Mouse (Mus musculus): Measurements from ENCODE around the gene Mmel1. TPM values are rescaled to one million over a fixed set of nuclear protein-coding genes. Genes with fewer than 3 reads are reported as not detected.

Mmel1 gene
- total RNA-seq, 2 experiments from 2014 or later: 0.26 to 4.1 TPM

DNA sequence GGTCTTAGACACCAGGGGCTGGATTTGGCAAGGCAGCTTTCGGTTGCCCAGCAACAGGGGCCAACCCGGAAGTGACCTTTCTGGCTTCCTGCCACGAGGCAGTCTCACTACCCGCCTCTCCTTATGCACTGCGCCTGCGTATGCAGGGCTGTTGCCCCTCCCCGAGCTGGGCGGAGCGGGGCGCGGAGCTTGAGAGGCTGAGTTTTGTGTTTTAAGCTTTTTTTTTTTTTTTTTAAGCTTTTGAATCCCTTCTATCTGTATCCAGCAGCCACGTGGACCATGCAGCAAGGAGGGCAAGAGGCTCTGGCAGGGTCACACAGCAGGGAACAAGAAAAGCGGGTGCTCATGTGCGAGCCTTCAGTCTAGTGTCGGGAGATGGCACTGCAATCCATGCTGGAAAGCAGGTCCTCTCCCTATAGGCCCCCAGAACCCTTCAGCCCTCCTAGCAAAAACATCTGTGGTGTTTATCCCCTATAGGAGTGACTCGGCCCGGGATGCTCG lies 5.1 kb upstream of the Mmel1 start:
- peak; percentile 93 to 96 for DNase-seq

DNA sequence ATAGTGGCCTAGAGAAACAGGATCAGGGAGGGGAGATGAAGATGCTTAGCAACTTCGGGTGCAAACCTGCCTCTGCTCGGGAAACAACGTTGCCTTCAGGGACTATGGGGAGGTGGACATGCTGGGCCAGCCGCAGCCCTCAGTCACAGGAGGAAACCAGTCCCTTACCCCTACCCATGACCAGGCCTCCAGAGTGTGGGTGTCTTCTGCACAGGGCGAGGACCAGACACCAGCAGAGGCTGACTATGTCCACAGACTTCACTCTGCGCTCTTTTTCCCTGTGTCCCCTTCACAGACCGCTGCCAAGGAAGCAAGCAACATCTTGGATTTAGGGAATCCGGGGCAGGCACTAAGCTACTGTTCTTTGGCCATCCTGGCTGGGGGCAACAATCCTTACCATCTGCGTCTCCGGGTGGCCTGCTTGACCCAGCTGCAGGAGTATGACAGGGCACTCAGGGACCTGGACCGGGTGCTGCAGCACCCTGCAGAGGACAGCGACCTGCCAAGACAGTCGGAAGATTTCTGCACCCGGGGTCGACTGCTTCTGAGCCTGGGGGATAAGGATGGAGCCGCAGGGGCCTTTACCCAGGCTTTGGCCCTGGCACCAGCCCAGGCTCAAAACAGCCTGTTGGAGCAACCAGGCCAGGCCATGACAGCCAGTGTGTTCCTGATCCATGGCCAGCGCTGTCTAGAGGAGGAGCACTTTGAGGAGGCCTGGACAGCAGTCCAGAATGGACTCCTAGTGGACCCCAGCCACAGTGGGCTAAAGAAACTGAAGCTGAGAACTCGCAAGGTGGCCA lies 4.2 kb upstream of the Mmel1 start:
- no peak for DNase-seq

DNA sequence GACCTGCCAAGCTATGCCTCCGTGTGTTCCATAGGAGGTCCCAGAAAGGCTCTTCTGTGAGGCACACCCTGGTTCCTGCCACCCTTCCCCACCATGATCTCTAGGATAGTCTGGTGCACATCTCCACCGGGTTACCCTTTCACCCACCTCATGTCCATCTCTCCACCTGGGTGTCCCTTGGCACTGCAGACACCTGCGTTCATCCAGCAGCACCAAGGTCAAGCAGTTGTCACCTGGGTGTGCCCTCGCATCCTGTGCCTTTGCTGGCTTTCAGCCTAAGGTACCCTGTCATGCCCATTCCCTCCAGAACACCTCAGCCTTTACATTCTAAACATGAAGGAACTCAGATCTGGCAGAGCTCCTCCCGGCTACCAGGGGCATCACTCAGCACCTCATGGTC lies 3.0 kb upstream of the Mmel1 start:
- no peak for DNase-seq

DNA sequence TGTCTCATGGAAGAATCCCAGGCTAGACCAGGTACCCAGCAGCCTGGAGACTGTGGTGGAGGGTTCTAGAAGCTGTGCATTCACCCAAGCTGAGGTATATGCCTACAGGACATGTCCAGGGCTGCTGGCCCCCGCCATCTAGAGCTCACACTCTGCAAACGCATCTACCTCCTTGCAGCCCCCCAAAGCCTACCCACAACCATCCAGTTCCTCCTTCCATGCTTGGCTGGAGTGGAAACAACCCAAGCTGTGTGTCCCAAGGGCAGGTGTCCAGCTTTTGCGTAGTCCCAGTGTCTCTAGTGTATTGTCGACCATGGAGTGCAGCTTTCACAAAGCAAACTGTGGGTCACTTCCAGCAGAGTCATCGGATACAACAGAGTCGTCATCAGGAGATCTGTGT lies 2.1 kb upstream of the Mmel1 start:
- no peak for DNase-seq

DNA sequence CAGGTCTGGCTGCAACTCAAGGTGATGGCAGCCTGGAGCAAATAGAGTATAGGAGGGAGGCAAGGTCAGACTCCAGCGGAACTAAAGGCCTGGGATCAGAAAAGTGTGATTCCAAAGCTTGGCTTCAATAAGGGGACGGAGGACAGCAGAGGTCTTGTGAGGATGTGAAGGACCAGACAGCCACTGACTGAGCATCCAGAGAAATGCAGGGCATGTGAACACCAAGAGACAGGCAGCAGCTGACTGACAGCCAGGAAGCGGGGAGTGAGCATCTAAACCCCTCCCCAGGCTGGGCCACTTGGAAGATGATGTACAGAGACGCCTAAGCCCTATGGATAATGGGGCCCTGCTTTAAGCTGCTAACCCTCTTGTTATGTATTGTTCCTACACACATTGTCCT lies 1.3 kb downstream of the Mmel1 start:
- DNase-seq: no peak

DNA sequence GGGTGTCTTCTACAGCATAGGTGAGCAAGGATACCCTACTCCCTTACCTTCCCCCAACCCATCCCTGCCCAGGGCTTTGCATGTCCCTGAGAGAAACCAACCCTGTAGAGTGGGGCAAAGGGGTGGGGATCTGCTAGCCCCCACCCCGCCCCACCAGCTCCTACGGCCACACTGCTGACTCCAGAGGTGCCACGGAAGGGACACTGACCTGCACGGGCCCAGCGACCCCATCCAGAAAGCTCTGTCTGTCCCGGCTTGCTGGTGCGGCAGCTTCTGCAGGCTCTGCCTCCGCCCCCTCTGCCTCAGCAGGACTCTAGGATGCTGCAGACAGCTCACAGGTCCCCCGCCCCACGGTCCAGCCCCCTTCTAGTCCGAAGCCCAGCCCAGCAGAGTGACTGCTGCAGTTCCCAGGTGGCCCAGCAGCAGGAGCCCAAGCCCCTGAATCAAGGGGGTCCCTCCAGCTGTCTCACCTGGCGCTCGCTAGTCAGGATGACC lies 2.4 kb downstream of the Mmel1 start:
- DNase-seq: no peak

DNA sequence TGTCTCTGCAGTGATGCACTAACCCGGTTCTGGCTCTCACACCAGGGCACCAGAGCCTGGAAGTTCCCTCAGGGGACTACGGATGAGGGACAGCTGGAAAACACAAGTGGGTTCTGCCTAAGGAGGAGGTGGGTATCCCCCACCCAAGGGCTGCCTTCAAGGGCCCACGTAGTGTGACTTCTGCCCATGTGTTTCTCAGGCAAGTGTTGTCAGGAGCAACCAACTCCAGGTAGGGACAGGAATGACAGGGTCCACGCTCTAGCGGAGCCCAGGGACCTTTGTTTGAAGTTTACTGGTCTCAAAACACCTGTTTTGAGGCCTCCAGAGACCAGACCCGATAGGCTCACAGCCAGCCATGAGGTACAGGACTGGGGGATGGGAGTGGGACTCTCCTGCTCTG lies 3.8 kb downstream of the Mmel1 start:
- DNase-seq: no peak

DNA sequence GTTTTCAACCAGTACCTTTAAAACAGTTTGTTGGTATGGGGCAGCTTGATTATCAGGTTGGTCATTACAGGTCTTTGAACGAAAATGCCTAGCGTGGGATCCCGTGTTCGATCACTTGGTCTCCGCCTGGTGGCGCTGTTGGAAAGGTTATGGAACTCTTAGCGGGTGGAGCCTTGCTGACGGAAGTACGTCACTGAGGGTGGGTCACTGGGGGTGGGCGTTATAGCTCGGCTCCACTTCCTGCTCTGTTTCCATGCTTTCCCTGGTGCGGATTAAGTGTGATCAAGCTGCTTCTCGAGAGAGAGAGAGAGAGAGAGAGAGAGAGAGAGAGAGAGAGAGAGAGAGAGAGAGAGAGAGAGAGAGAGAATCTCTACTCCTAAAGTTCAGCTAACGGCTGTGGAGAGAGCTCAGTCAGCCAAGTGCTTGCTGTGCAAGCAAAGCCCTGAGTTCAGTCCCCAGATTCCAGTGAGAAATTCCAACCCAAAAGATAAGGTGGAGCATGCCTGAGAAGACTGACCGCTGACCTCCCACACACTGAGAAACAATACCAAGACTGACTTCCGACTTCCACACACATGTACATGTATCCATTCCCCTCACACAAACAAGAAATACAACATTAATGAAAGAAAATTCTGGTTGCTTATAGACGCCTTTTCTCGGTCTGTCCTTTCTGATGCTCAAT lies 8.6 kb downstream of the Mmel1 start:
- peak; percentile 94 for DNase-seq

DNA sequence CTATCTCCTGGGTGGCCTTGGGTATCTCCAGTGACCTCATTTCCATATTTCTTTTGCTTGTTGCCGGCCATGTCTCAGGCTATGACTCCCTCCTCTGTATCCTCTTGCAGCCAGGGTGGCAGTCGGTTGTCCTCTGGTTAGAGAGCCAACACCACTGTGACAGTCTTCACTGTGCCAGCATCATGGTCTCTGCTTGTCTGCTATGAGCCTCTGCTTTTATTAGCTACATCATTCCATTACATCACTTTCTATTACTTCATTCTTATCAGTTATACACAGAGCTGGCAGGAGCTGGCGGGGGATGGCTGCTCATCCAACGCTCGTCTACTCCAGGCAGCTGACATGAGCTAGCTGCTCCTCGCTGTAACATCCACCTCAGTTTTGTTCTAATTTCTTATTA lies 11.3 kb downstream of the Mmel1 start:
- peak; percentile 21 to 44 for DNase-seq

DNA sequence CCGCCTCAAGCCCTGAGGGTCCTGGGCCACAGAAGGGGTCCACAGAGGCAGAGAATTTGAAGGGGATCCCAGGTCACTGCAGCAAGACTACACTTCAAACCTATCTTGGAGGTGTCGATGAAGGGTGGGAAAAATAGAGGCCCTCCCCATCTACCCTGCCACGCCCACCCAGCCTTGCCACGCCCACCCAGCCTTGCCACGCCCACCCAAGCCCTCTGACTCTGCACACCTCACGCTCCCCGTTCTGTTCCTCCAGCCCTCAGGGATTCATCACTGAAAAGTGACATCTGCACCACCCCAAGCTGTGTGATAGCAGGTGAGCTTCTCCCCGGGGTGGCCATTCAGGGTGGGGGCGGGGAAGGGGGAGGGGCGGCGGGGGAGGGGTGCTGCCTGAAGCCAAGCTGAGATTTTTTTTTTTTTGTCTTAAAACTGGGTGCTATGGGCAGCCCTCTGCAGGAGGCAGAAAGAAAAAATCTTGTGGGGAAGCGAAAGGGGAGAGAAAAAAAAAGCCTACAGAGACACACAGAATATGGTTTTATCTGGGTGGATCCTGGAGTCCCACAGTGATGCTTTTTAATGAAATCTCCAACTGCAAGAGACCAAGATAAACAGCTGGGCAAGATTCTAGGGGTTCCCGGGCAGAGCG lies 12.8 kb downstream of the Mmel1 start:
- DNase-seq: no peak

DNA sequence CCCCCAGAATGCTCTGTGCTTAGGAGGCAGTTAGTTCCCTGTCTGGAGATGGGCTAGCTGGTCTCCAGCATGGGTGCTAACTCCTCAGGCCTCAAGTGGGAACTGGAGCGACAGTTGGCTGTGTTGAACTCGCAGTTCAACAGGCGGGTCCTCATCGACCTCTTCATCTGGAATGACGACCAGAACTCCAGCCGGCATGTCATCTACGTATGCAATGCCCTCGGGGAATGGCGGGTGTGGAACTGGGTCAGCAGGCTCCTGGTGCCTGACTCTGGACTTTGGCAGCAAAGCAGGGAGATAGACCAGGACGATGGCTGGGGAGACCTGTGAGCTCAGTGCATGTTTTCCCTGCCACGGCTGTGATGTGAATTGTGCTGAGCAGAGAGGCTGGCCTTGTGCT lies 16.0 kb downstream of the Mmel1 start:
- no peak for DNase-seq

DNA sequence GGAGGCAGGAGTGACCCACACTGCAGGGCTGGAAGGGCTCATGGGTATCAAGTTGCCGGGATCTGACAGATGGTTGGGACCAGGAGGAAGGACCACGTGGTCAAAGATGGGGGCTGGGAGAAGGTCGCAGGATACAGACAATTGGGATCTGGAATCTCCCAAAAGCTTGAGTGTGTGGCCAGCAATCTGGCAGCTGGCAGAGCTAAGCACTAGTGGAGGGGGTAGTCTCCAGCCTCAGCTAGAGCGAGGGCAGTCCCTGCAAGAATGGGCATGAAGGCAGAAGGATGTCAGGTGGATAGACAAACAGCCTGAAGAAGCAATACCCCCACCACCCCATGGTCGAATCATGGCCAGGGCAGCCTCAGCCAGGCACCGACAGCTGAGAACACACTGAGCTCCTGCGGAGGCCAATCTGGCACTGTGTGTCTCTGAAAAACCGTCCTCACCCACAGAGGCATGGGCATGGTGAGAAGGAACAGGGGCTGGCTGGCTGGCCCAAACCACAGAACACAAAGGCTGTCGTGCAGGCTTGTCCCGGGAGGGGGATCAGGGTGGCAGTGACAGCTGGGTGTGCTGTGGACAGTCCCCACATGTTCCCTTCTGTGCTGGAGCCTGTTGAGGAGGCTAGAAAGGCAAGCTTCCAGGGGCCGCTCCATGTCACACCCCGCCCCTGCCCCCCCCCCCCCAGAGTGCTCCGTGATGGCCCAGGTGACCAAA lies 17.6 kb downstream of the Mmel1 start:
- no peak for DNase-seq

DNA sequence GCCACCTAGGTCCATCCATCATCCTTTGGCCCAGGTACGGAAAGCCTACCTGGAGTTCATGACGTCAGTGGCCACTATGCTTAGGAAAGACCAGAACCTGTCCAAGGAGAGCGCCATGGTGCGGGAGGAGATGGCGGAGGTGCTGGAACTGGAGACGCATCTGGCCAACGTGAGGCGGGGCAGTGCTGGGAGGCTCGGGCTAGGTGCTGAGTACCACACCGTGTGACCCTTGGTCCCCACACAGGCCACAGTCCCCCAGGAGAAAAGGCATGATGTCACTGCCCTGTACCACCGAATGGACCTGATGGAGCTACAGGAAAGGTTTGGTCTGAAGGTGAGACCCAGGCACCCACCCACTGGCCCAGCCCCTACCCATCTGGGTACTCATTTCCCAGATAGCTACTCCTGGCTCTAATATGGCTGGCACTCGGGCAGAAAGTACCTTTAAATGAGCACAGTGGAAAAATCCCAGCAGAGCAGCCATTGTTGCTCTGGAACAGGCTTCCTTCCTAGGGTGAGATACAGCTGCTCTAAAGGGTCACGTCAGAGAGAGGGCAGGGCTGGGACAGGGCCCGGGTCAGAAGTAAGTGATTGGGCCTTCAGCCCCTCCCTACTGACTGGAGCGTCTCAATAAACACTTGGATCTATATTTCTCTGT lies 18.3 kb downstream of the Mmel1 start:
- no peak for DNase-seq

DNA sequence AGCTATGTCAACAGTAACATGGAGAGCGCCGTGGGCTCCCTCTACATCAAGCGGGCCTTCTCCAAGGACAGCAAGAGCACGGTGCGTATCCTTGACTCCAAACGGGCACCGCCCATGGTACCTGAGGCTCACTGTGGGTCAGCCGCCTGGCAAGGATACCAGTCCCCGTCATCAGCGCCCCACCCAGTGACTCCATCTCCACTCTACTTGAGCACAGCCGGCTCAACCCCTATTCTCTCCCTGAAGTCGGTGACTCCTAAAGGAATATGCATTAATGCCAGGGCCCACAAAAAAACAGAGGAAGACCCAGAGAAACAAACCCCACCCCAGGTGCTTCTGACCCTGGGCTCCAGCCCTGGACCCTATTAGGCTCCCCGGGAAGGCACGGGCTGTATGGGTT lies 21.5 kb downstream of the Mmel1 start:
- no peak for DNase-seq

DNA sequence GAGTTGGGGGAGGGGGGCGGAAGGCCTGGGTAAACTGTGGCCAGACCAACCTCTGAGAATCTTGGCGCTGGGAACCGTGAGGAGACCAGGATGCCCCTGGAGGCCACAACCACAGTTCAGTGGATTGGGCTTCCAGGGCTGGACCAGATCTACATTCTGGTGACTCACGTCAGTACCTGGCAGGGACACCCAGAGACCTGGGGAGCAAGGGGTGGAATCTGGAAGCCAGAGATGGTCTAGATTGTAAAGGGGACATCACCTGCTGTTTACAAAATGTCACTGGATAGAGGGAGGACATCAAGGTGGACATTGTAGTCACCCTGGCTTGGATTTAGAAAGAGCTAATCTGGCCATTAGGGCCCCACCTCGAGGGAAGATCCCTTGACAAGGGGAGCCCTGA lies 26.2 kb downstream of the Mmel1 start:
- DNase-seq: no peak

DNA sequence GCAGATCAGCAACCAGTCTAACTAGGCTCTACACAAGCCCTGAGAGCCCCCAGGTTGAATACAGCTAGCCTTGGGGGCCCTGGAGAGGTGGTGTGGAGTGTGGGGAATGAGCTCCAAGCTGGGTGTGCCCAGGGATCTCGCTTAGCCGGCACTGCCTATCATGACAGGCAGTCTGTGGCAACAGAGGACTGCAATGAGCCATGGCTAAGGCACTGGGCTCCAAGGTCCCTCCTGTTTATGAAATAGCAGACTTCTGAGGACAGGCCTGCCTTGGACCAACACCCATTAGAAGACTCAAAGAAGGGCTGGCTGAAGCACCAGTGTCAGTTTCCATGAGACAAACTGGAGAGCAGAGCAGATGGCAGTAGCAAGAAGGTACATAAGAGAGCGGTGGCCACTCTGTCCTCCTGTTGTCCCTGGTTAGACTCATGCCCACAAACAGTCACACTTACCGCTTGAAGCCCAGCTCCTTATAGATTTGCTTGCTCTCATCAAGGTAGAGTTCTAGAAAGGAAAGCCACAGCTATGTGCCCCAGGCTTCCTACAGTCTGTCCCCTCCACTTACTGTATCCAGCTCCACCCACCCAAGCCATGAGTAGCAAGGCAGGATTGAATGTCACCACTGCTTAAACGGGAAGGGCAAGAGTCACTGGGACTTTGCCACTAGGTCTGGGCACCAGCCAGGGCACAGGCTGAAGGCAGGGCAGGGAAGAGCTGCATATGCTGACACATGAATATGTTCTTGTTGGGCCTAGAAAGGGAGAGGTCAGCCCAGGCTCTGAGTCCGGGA lies 28.5 kb downstream of the Mmel1 start:
- DNase-seq: peak; percentile 39 to 57

DNA sequence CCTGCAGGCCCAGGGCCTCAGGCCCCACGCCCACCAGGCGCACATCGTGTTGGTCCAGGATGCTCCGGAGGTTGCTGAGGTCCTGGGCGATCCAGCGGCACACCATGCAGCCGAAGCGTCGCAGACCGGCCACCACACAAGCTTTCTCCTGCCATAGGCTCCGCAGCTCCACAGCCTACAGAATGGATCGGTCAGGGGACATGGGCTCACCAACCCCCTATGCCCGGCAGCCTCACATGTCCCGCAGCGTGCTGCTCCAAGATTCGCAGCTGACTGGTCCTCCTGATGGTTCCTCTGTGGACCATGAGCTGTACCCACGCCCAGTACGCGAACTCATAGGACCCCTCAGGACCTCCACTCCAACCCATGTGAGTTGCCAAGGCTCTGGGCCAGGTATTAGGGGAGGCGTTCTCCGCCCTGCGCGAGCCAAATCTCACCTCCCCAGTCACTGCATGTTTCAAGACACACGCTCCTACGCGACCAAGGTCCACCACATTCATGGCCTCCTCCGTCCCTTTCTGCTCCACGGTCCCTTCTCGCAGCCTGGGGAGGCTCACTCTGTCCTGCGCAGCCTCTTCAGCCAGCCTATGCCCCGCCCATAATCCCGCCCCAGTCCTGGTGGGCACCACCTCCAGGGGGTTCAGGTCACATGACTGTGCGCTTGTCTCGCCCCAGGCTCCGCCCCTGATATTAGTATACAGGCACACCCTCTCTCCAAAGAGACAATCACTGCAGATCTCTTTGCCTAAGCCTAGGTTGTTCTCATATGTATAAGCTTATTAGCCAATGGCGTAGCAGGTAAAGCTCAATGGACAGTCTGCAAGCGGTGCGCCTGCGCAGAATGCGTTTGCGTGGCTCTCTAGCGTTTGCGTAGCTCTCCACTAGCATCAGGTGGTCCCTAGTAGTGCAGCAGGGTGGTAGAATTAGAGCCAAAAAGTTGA lies 29.4 kb downstream of the Mmel1 start, which contains the start of gene Fam213b:
Gene Fam213b, minus strand, starts transcription at position 630 of the 941 bp plus-strand sequence.
- peak; percentile 86 to 89 for DNase-seq

DNA sequence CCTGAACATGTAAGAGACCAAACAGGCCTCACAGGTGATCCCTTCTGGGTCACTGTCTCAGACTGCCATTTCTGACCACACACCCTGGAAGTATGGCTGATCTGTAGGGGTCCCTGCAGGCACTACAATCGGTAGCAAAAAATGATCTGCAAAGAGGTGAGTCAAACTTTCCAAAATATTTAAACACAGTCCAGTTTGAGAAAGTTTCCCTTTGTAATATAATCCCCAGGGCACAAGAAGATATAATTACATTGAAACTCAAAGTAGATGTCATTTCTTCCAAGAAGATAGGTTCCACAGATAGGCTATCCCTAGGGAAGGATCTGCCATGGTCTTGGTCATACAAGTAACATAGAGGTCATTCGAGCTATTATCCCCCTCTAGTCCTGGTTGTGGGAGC lies 33.0 kb downstream of the Mmel1 start:
- no peak for DNase-seq
